Mouse (Mus musculus): ENCODE measurements around the gene Amn. TPM values are rescaled to one million over a fixed set of nuclear protein-coding genes. Genes with fewer than 3 reads are reported as not detected.
A peak's percentile ranks its signal among the peaks of the same experiment; 100 is the strongest.

Amn gene
- polyA plus RNA-seq, 2 experiments, result 0.55 to 1.4 TPM

DNA sequence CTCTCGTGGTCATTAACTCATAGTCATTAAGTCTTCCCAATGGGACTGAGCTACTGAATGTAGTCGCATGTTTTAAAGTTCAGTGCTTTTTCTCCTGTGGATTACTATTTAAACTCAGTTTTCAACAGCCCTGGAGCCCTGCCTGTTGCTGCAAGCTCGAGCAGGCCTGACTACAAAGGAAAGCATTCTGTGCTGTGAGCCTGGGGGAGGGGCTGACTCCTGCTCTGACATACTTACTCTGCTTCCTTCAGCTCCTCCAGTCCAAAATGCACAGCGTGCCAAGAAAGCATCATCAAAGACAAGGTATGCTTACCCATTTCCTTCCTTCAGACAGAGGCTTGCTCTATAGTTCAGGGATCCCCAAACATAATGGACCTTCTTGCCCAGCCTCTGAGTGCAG, 32.1 kb upstream of the Amn start:
- no peaks in the 10 kb centered on the region for H3K9me3 ChIP-seq (ENCODE audit: control insufficient read depth, low read length)
- peaks cover 6% of the 10 kb centered on the region for H3K4me1 ChIP-seq (ENCODE audit: control insufficient read depth, insufficient read depth, low read length)
- H3K4me2 ChIP-seq (replicated peaks; ENCODE audit: low read depth, low read length, severe bottlenecking), result no peak overlapping the region
- ATAC-seq (ENCODE audit: low FRiP score, low read depth) (peak; percentile 37; the same call in 1 of the 2 replicates), DNase-seq (ENCODE audit: low spot score) (peak; percentile 58)
- WGBS, result 47% methylated on average over 4 of the region's 4 CpGs
- H3K4me3 ChIP-seq (replicated peaks; ENCODE audit: low read length), result no peak overlapping the region
- no peaks in the 10 kb centered on the region for H3K27me3 ChIP-seq (ENCODE audit: control insufficient read depth, insufficient read depth, low read length)
- H3K36me3 ChIP-seq (ENCODE audit: control insufficient read depth, insufficient read depth, low read length), result peaks cover 31% of the 10 kb centered on the region
- H3K27ac ChIP-seq (replicated peaks; ENCODE audit: low read depth, low read length), result 0 out of 2 replicates have a peak overlapping the region, but pooled peaks have one; percentile 35
- H3K9ac ChIP-seq (ENCODE audit: low read depth, low read length, severe bottlenecking), result no peak overlapping the region
- no peak for TF ChIP-seq POLR2A (IDR thresholded peaks at IDR 0.05; ENCODE audit: borderline replicate concordance, extremely low read depth, insufficient read depth, insufficient read length)

DNA sequence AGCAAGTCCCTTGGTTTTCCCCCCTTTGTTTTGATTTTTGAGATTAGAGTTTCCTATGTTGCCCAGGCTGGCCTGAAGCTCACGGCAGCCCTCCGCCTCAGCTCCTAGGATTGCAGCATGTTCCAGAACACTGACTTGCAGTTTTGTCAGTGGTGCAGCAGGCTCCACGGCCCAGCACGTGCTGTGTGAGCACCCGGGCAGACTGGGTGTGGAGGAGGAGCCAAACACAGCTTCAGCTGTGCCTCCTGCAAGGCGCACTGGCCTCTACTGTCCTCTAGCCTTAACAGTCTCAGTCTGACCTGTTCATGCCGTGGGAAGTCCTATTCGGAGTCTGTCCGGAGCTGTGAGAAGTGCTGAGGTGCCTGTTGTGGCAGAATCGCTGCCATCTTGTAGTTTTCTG, 31.0 kb upstream of the Amn start:
- Histone ChIP-seq H3K9ac (ENCODE audit: low read depth, low read length, severe bottlenecking) (no peak overlapping the region), H3K4me1 (ENCODE audit: control insufficient read depth, insufficient read depth, low read length) (peaks cover 6% of the 10 kb centered on the region), H3K36me3 (ENCODE audit: control insufficient read depth, insufficient read depth, low read length) (peaks cover 31% of the 10 kb centered on the region), H3K27me3 (ENCODE audit: control insufficient read depth, insufficient read depth, low read length) (no peaks in the 10 kb centered on the region), H3K27ac (replicated peaks; ENCODE audit: low read depth, low read length) (no peak overlapping the region), H3K4me2 (replicated peaks; ENCODE audit: low read depth, low read length, severe bottlenecking) (no peak overlapping the region), H3K9me3 (ENCODE audit: control insufficient read depth, low read length) (no peaks in the 10 kb centered on the region), H3K4me3 (replicated peaks; ENCODE audit: low read length) (no peak overlapping the region)
- 84% methylated on average over 10 of the region's 10 CpGs for WGBS
- TF ChIP-seq POLR2A (IDR thresholded peaks at IDR 0.05; ENCODE audit: borderline replicate concordance, extremely low read depth, insufficient read depth, insufficient read length), result no peak
- DNase-seq (ENCODE audit: low spot score), result no peak
- no peak for ATAC-seq (ENCODE audit: low FRiP score, low read depth)

DNA sequence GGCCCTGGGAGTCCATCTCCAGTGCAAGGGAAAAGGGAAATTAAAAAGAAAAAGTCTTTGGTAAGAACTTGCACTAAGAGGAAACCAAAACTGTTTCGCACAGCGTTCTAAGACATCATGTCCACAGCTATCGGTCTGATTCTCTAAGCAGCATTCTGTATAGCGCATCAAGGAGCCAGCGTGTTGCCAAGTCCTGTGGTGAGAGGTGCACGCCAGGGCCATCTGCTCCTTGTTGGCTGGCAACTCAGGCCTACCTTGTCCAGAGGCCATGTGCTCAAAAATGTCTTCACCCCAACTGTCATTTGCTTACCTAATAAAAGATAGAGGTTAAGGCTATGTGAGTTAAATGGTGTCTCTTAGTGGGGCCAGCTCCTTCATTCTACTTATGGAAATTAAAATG, 29.0 kb upstream of the Amn start:
- DNase-seq (ENCODE audit: low spot score) (no peak), ATAC-seq (ENCODE audit: low FRiP score, low read depth) (no peak)
- WGBS, result 94% methylated on average over 6 of the region's 6 CpGs
- Histone ChIP-seq H3K4me3 (replicated peaks; ENCODE audit: low read length) (no peak overlapping the region), H3K9me3 (ENCODE audit: control insufficient read depth, low read length) (no peaks in the 10 kb centered on the region), H3K36me3 (ENCODE audit: control insufficient read depth, insufficient read depth, low read length) (peaks cover 35% of the 10 kb centered on the region), H3K27ac (replicated peaks; ENCODE audit: low read depth, low read length) (no peak overlapping the region), H3K4me2 (replicated peaks; ENCODE audit: low read depth, low read length, severe bottlenecking) (no peak overlapping the region), H3K27me3 (ENCODE audit: control insufficient read depth, insufficient read depth, low read length) (no peaks in the 10 kb centered on the region), H3K4me1 (ENCODE audit: control insufficient read depth, insufficient read depth, low read length) (peaks cover 6% of the 10 kb centered on the region), H3K9ac (ENCODE audit: low read depth, low read length, severe bottlenecking) (no peak overlapping the region)
- TF ChIP-seq POLR2A (IDR thresholded peaks at IDR 0.05; ENCODE audit: borderline replicate concordance, extremely low read depth, insufficient read depth, insufficient read length), result no peak

DNA sequence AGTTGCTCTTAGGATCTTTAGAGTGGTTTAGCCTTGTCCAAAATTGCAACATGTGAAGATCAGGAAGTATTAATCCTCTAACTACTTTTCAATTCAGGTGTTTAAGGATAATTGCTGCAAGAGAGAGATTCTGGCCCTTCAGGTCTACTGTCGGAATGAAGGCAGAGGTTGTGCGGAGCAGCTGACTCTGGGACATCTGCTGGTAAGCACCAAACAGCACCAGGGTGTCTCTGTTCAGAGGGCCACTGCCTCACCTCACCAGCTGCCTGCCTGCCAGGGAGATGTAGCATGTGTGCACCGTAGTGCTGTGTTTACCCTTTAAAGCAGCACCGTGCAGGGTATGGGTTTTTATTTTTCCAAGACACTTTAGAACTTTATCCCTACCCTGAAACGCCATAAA, 28.5 kb upstream of the Amn start:
- no peak overlapping the region for H3K4me3 ChIP-seq (replicated peaks; ENCODE audit: low read length)
- H3K4me2 ChIP-seq (replicated peaks; ENCODE audit: low read depth, low read length, severe bottlenecking), result no peak overlapping the region
- H3K36me3 ChIP-seq (ENCODE audit: control insufficient read depth, insufficient read depth, low read length), result peaks cover 38% of the 10 kb centered on the region
- H3K27me3 ChIP-seq (ENCODE audit: control insufficient read depth, insufficient read depth, low read length), result no peaks in the 10 kb centered on the region
- ATAC-seq (ENCODE audit: low FRiP score, low read depth) (no peak), DNase-seq (ENCODE audit: low spot score) (no peak)
- H3K27ac ChIP-seq (replicated peaks; ENCODE audit: low read depth, low read length), result no peak overlapping the region
- H3K9me3 ChIP-seq (ENCODE audit: control insufficient read depth, low read length), result no peaks in the 10 kb centered on the region
- 96% methylated on average over 5 of the region's 5 CpGs for whole genome bisulfite sequencing
- H3K4me1 ChIP-seq (ENCODE audit: control insufficient read depth, insufficient read depth, low read length), result peaks cover 6% of the 10 kb centered on the region
- no peak overlapping the region for H3K9ac ChIP-seq (ENCODE audit: low read depth, low read length, severe bottlenecking)
- no peak for TF ChIP-seq POLR2A (IDR thresholded peaks at IDR 0.05; ENCODE audit: borderline replicate concordance, extremely low read depth, insufficient read depth, insufficient read length)

DNA sequence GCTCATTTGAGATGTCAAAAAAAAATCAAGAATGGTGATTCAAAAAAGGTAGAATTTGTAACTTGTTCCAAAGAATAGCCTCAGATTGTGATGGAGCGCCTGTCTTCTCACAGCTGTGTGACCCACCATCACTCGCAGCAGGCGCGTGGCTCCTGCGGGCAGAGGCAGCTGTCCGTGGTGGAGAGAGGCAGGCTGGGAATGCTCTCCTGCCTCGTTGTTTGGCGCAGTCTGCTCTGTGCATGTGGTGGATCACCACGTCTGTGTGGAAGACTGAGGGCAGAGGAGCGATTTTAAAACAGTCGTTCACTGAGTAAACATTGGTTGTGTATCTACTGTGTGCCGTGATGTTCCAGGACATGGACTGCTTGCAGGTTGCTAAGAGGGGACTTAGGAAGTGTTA, 27.2 kb upstream of the Amn start:
- no peak for TF ChIP-seq POLR2A (IDR thresholded peaks at IDR 0.05; ENCODE audit: borderline replicate concordance, extremely low read depth, insufficient read depth, insufficient read length)
- Histone ChIP-seq H3K4me3 (replicated peaks; ENCODE audit: low read length) (no peak overlapping the region), H3K4me1 (ENCODE audit: control insufficient read depth, insufficient read depth, low read length) (peaks cover 3% of the 10 kb centered on the region), H3K36me3 (ENCODE audit: control insufficient read depth, insufficient read depth, low read length) (peaks cover 39% of the 10 kb centered on the region), H3K27me3 (ENCODE audit: control insufficient read depth, insufficient read depth, low read length) (no peaks in the 10 kb centered on the region), H3K9me3 (ENCODE audit: control insufficient read depth, low read length) (no peaks in the 10 kb centered on the region), H3K9ac (ENCODE audit: low read depth, low read length, severe bottlenecking) (no peak overlapping the region), H3K27ac (replicated peaks; ENCODE audit: low read depth, low read length) (no peak overlapping the region), H3K4me2 (replicated peaks; ENCODE audit: low read depth, low read length, severe bottlenecking) (no peak overlapping the region)
- ATAC-seq (ENCODE audit: low FRiP score, low read depth), result no peak
- DNase-seq (ENCODE audit: low spot score), result no peak
- 91% methylated on average over 12 of the region's 12 CpGs for WGBS

DNA sequence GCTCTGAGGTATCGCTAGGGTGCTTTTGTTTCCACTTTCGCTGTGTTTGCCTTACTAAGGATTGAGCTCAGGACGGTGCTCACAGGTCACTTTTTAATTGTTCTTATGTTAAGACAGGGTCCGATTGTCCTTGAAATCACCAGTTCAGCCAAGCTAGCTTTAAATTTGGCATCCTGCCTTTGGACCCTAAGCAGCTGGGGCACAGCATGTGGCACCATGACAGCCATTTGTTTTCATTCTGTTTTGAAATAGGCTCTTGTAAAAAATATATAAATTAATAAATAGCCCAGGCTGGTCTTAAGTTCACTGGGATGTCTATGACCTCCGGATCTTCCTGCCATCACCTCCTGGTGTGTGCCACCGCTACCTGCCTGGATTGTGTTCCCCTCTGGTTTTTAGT, 25.8 kb upstream of the Amn start:
- Histone ChIP-seq H3K4me3 (replicated peaks; ENCODE audit: low read length) (no peak overlapping the region), H3K9ac (ENCODE audit: low read depth, low read length, severe bottlenecking) (no peak overlapping the region), H3K27me3 (ENCODE audit: control insufficient read depth, insufficient read depth, low read length) (no peaks in the 10 kb centered on the region), H3K27ac (replicated peaks; ENCODE audit: low read depth, low read length) (no peak overlapping the region), H3K4me2 (replicated peaks; ENCODE audit: low read depth, low read length, severe bottlenecking) (no peak overlapping the region), H3K36me3 (ENCODE audit: control insufficient read depth, insufficient read depth, low read length) (peaks cover 36% of the 10 kb centered on the region), H3K4me1 (ENCODE audit: control insufficient read depth, insufficient read depth, low read length) (no peaks in the 10 kb centered on the region), H3K9me3 (ENCODE audit: control insufficient read depth, low read length) (no peaks in the 10 kb centered on the region)
- ATAC-seq (ENCODE audit: low FRiP score, low read depth) (no peak), DNase-seq (ENCODE audit: low spot score) (no peak)
- 80% methylated on average over 6 of the region's 6 CpGs for WGBS
- no peak for TF ChIP-seq POLR2A (IDR thresholded peaks at IDR 0.05; ENCODE audit: borderline replicate concordance, extremely low read depth, insufficient read depth, insufficient read length)
